Mouse (Mus musculus) layer of hippocampus, adult 11-12 months (tissue): ENCODE results near the gene Ager.

ENCODE experiments used
- DNase-seq: peaks from one replicate; pipeline ENCODE4 v3.0.0; 2022; ENCODE audit warnings: low spot score

The Ager gene

GRCm38 (mm10) chr17:34605609-34606008 lies 7.9 kb downstream of the Ager start:
- peak; percentile 98 for DNase-seq

GRCm38 (mm10) chr17:34606186-34607039 lies 8.8 kb downstream of the Ager start:
- no peak for DNase-seq

GRCm38 (mm10) chr17:34607997-34608396 lies 10.3 kb downstream of the Ager start:
- DNase-seq, result no peak

- no peak for DNase-seq
These were observed 13.4 kb downstream of the Ager start for GRCm38 (mm10) chr17:34611050-34611449.

GRCm38 (mm10) chr17:34613054-34613645 lies 15.5 kb downstream of the Ager start:
- DNase-seq, result no peak

- DNase-seq, result no peak
These were observed 16.2 kb downstream of the Ager start for GRCm38 (mm10) chr17:34613830-34614229.

- no peak for DNase-seq
These were observed 18.2 kb downstream of the Ager start, which contains the start of gene Egfl8 for GRCm38 (mm10) chr17:34615871-34616270. Gene Egfl8 (minus strand): TSS chr17:34615971.

GRCm38 (mm10) chr17:34618999-34619398 lies 21.3 kb downstream of the Ager start:
- DNase-seq, result peak; percentile 77

GRCm38 (mm10) chr17:34621006-34621405 lies 23.3 kb downstream of the Ager start:
- DNase-seq, result no peak

GRCm38 (mm10) chr17:34623161-34623560 lies 25.5 kb downstream of the Ager start:
- DNase-seq, result no peak

GRCm38 (mm10) chr17:34624981-34625380 lies 27.3 kb downstream of the Ager start:
- no peak for DNase-seq

GRCm38 (mm10) chr17:34626062-34626772 lies 28.6 kb downstream of the Ager start:
- no peak for DNase-seq

- DNase-seq, result no peak
These were observed 29.1 kb downstream of the Ager start for GRCm38 (mm10) chr17:34626773-34627092.

- peak; percentile 88 for DNase-seq
These were observed 29.7 kb downstream of the Ager start for GRCm38 (mm10) chr17:34627093-34627942.

- DNase-seq, result no peak
These were observed 30.4 kb downstream of the Ager start, which contains the start of gene Ppt2 for GRCm38 (mm10) chr17:34627943-34628643. Gene Ppt2 (minus strand): TSS chr17:34628510.

GRCm38 (mm10) chr17:34628644-34628967 lies 30.9 kb downstream of the Ager start:
- DNase-seq, result no peak

GRCm38 (mm10) chr17:34629221-34629751 lies 31.6 kb downstream of the Ager start, which contains the start of gene Prrt1:
Gene Prrt1 (plus strand): TSS chr17:34629533.
- no peak for DNase-seq

GRCm38 (mm10) chr17:34629796-34630603 lies 32.3 kb downstream of the Ager start:
- DNase-seq, result no peak

- no peak for DNase-seq
These were observed 33.2 kb downstream of the Ager start for GRCm38 (mm10) chr17:34630761-34631301.

- no peak for DNase-seq
These were observed 34.0 kb downstream of the Ager start for GRCm38 (mm10) chr17:34631647-34632046.
